Mouse (Mus musculus): ENCODE measurements at regions not wholly inside any gene's neighbourhood (a gene's known extent, or its start where the extent isn't known, plus 50 kb on each side); places are given as distances from the start of the nearest gene placed in this dataset.

- ATAC-seq (ENCODE audit: low FRiP score, low TSS enrichment) (no peak), DNase-seq (ENCODE audit: low spot score) (no peak)
- H3K27me3 ChIP-seq (ENCODE audit: control insufficient read depth, insufficient read depth, low read length) = no peaks in the 10 kb centered on the region
- TF ChIP-seq EP300 (optimal IDR thresholded peaks at IDR 0.05) = no peak
- no peak for TF ChIP-seq CTCF (IDR thresholded peaks at IDR 0.05; ENCODE audit: low read depth)
- H3K4me1 ChIP-seq (replicated peaks; ENCODE audit: control insufficient read depth, insufficient read depth) = no peaks in the 10 kb centered on the region
- H3K9ac ChIP-seq (ENCODE audit: low read length) = no peak overlapping the region
- no peak overlapping the region for H3K4me2 ChIP-seq (replicated peaks; ENCODE audit: low read depth)
- H3K27ac ChIP-seq (replicated peaks) = no peak overlapping the region
- no peak overlapping the region for H3K4me3 ChIP-seq (ENCODE audit: low read depth, low read length)
- no peaks in the 10 kb centered on the region for H3K9me3 ChIP-seq (ENCODE audit: control insufficient read depth, low read length)
- 75% methylated on average over 5 of the region's 5 CpGs for WGBS
- H3K36me3 ChIP-seq (ENCODE audit: control insufficient read depth, insufficient read depth, low read length) = no peaks in the 10 kb centered on the region
Measured at GRCm38 (mm10) chr11:42903459-42904012, 132.0 kb upstream of the Gm9972 start.

- H3K4me3 ChIP-seq (ENCODE audit: low read depth, low read length) = no peak overlapping the region
- ATAC-seq (ENCODE audit: low FRiP score, low TSS enrichment) (no peak), DNase-seq (ENCODE audit: low spot score) (no peak)
- H3K9ac ChIP-seq (ENCODE audit: low read length) = no peak overlapping the region
- WGBS = 83% methylated on average over 2 of the region's 2 CpGs
- no peak overlapping the region for H3K27ac ChIP-seq (replicated peaks)
- H3K9me3 ChIP-seq (ENCODE audit: control insufficient read depth, low read length) = no peaks in the 10 kb centered on the region
- H3K27me3 ChIP-seq (ENCODE audit: control insufficient read depth, insufficient read depth, low read length) = no peaks in the 10 kb centered on the region
- no peak overlapping the region for H3K4me2 ChIP-seq (replicated peaks; ENCODE audit: low read depth)
- H3K4me1 ChIP-seq (replicated peaks; ENCODE audit: control insufficient read depth, insufficient read depth) = no peaks in the 10 kb centered on the region
- no peaks in the 10 kb centered on the region for H3K36me3 ChIP-seq (ENCODE audit: control insufficient read depth, insufficient read depth, low read length)
- TF ChIP-seq EP300 (optimal IDR thresholded peaks at IDR 0.05) = no peak
- no peak for TF ChIP-seq CTCF (IDR thresholded peaks at IDR 0.05; ENCODE audit: low read depth)
Measured at GRCm38 (mm10) chr11:42905561-42905960, 130.0 kb upstream of the Gm9972 start.

- Histone ChIP-seq H3K9ac (ENCODE audit: low read length) (no peak overlapping the region), H3K4me3 (ENCODE audit: low read depth, low read length) (no peak overlapping the region), H3K4me2 (replicated peaks; ENCODE audit: low read depth) (no peak overlapping the region), H3K36me3 (ENCODE audit: control insufficient read depth, insufficient read depth, low read length) (no peaks in the 10 kb centered on the region), H3K27me3 (ENCODE audit: control insufficient read depth, insufficient read depth, low read length) (no peaks in the 10 kb centered on the region), H3K4me1 (replicated peaks; ENCODE audit: control insufficient read depth, insufficient read depth) (no peaks in the 10 kb centered on the region), H3K27ac (replicated peaks) (no peak overlapping the region), H3K9me3 (ENCODE audit: control insufficient read depth, low read length) (no peaks in the 10 kb centered on the region)
- TF ChIP-seq CTCF (IDR thresholded peaks at IDR 0.05; ENCODE audit: low read depth) (no peak), EP300 (optimal IDR thresholded peaks at IDR 0.05) (no peak)
- 87% methylated on average over 3 of the region's 3 CpGs for WGBS
- DNase-seq (ENCODE audit: low spot score) = no peak
- no peak for ATAC-seq (ENCODE audit: low FRiP score, low TSS enrichment)
Measured at GRCm38 (mm10) chr11:42906020-42906419, 129.5 kb upstream of the Gm9972 start.

GRCm38 (mm10) chr11:42916421-42917181, 118.9 kb upstream of the Gm9972 start:
- WGBS = 53% methylated on average over 2 of the region's 2 CpGs
- no peak overlapping the region for H3K4me2 ChIP-seq (replicated peaks; ENCODE audit: low read depth)
- no peak for ATAC-seq (ENCODE audit: low FRiP score, low TSS enrichment)
- H3K4me1 ChIP-seq (replicated peaks; ENCODE audit: control insufficient read depth, insufficient read depth) = no peaks in the 10 kb centered on the region
- DNase-seq (ENCODE audit: low spot score) = no peak
- TF ChIP-seq CTCF (IDR thresholded peaks at IDR 0.05; ENCODE audit: low read depth) (no peak), EP300 (optimal IDR thresholded peaks at IDR 0.05) (no peak)
- H3K9ac ChIP-seq (ENCODE audit: low read length) = no peak overlapping the region
- H3K9me3 ChIP-seq (ENCODE audit: control insufficient read depth, low read length) = no peaks in the 10 kb centered on the region
- no peaks in the 10 kb centered on the region for H3K27me3 ChIP-seq (ENCODE audit: control insufficient read depth, insufficient read depth, low read length)
- no peak overlapping the region for H3K27ac ChIP-seq (replicated peaks)
- no peak overlapping the region for H3K4me3 ChIP-seq (ENCODE audit: low read depth, low read length)
- no peaks in the 10 kb centered on the region for H3K36me3 ChIP-seq (ENCODE audit: control insufficient read depth, insufficient read depth, low read length)

GRCm38 (mm10) chr11:42919221-42919620, 116.3 kb upstream of the Gm9972 start:
- Histone ChIP-seq H3K4me1 (replicated peaks; ENCODE audit: control insufficient read depth, insufficient read depth) (no peaks in the 10 kb centered on the region), H3K9ac (ENCODE audit: low read length) (no peak overlapping the region), H3K27me3 (ENCODE audit: control insufficient read depth, insufficient read depth, low read length) (no peaks in the 10 kb centered on the region), H3K36me3 (ENCODE audit: control insufficient read depth, insufficient read depth, low read length) (no peaks in the 10 kb centered on the region), H3K4me3 (ENCODE audit: low read depth, low read length) (no peak overlapping the region), H3K27ac (replicated peaks) (no peak overlapping the region), H3K4me2 (replicated peaks; ENCODE audit: low read depth) (no peak overlapping the region), H3K9me3 (ENCODE audit: control insufficient read depth, low read length) (no peaks in the 10 kb centered on the region)
- TF ChIP-seq EP300 (optimal IDR thresholded peaks at IDR 0.05) (no peak), CTCF (IDR thresholded peaks at IDR 0.05; ENCODE audit: low read depth) (no peak)
- WGBS = 86% methylated on average over 1 of the region's 1 CpGs
- no peak for DNase-seq (ENCODE audit: low spot score)
- ATAC-seq (ENCODE audit: low FRiP score, low TSS enrichment) = no peak

- no peak overlapping the region for H3K9ac ChIP-seq (ENCODE audit: low read length)
- WGBS = 72% methylated on average over 5 of the region's 5 CpGs
- no peak overlapping the region for H3K4me3 ChIP-seq (ENCODE audit: low read depth, low read length)
- no peaks in the 10 kb centered on the region for H3K36me3 ChIP-seq (ENCODE audit: control insufficient read depth, insufficient read depth, low read length)
- H3K9me3 ChIP-seq (ENCODE audit: control insufficient read depth, low read length) = no peaks in the 10 kb centered on the region
- H3K4me2 ChIP-seq (replicated peaks; ENCODE audit: low read depth) = no peak overlapping the region
- H3K27me3 ChIP-seq (ENCODE audit: control insufficient read depth, insufficient read depth, low read length) = no peaks in the 10 kb centered on the region
- DNase-seq (ENCODE audit: low spot score) (no peak), ATAC-seq (ENCODE audit: low FRiP score, low TSS enrichment) (no peak)
- no peak overlapping the region for H3K27ac ChIP-seq (replicated peaks)
- no peaks in the 10 kb centered on the region for H3K4me1 ChIP-seq (replicated peaks; ENCODE audit: control insufficient read depth, insufficient read depth)
- TF ChIP-seq CTCF (IDR thresholded peaks at IDR 0.05; ENCODE audit: low read depth) (no peak), EP300 (optimal IDR thresholded peaks at IDR 0.05) (no peak)
Measured at GRCm38 (mm10) chr11:42927156-42927555, 108.4 kb upstream of the Gm9972 start.
